Mouse (Mus musculus) urinary bladder, postnatal 4 days (tissue): Measurements from ENCODE around the gene Krt36.

ENCODE experiments used
- DNase-seq, 2 experiments: peaks; one replicate each; pipeline ENCODE4 v3.0.0; 2021 to 2022; ENCODE audit warnings: low spot score in 2 of 2

The Krt36 gene

DNA sequence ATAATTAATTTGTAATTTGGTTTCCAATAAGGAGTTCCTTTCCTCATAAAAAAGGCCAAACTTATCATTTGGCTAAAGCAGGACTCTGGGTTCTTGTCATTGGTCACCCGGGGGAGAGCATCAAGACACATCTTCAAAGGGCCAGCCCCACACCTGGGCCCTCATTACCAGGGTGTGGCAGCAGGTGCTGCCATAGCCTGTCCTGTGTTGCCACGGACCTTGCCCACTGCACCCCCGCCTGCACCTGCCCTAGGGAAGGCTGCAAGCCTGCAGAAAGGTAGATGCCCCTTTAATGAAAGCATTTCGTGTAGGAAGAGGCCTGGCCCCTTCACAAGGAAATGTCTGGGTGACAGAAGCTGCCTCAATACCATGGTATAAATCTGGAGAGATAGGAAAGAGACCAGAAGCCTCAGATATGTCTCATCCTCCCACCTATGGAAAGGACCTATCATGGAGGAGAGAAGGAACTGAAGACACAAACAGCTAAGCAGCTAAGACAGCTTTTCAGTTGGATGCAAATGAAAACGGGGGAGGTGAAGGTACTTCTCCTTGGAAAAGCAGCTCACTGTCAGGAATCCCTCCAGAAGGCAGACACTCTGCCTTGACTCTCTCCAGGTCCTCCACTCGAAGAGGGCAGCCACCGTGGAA lies 16.9 kb downstream of the Krt36 start:
- no peak for DNase-seq

DNA sequence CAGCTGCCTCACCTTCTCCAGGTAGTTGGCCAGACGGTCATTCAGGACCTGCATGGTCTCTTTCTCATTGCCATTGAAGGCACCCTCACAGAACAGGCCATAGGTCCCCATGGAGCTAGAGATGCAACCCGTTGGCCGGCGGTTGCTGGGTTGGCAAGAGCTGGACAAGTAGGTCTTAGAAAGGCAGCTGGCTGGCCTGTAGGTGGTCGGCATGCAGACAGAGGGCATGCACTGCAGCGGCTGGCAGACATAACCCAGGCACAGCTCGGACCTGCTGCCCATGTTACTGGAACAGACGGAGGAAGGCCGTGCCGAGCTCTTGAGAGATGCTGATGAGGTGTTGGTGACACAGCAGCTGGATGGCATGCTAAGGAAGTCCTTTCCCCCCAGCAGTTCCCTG lies 17.6 kb downstream of the Krt36 start, which contains the start of gene Krt32:
TSS of gene Krt32 (minus strand) at position 366 of the 400 bp plus-strand sequence.
- no peak for DNase-seq

DNA sequence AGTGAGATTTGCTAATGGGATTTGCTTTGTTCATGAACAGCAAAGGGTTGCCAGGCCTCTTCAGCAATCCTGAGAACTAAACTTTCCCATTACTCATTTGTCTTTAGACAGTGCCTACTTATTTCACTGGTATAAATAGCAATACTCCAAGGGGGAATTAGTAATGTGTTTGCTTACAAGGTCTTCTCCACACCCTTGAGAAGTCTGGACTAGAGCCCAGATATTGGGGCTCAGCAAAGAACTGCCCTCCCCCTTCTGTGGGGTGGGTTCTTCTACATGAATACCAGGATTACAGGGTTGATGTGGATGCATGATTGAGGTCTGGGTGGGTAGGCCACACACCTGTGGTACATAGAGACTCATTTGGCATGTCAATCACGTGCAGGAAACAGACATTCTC lies 31.6 kb downstream of the Krt36 start:
- no peak for DNase-seq

DNA sequence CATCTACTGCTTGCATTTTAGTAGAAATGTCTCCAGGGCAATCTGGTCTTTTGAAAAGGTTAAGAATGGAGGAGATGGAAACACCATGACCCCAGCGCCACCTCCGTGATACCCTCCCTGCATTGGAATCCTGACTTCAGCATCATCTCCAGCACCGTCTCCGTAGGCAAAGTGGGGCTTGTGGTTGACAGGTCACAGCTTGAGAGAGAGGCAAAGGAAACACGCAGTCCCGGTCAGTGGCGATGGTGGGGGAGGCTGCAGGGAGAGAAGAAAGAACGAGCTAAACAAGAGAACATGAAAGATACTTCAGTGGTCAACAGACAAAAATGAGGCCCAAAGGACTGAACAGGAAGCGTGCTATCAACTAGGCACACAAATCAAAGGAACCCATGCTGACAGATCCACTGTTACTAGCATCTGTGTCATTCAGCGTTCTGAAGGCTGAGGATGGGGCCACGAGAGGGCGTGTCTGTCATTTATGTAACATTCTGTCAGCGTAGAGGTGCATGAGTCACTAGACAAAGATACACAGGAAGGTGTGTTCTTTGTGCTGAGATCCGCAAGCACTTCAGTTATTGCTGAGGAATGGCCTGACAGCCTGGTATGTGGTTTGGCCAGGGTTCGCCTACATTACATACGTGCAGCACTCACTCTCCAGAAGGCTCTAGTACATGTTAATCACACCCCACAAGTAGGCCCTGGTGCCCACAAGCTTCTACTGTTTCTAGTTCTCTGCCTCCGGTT lies 38.0 kb downstream of the Krt36 start:
- peak in 1 of 2 experiments; percentile 38 for DNase-seq

DNA sequence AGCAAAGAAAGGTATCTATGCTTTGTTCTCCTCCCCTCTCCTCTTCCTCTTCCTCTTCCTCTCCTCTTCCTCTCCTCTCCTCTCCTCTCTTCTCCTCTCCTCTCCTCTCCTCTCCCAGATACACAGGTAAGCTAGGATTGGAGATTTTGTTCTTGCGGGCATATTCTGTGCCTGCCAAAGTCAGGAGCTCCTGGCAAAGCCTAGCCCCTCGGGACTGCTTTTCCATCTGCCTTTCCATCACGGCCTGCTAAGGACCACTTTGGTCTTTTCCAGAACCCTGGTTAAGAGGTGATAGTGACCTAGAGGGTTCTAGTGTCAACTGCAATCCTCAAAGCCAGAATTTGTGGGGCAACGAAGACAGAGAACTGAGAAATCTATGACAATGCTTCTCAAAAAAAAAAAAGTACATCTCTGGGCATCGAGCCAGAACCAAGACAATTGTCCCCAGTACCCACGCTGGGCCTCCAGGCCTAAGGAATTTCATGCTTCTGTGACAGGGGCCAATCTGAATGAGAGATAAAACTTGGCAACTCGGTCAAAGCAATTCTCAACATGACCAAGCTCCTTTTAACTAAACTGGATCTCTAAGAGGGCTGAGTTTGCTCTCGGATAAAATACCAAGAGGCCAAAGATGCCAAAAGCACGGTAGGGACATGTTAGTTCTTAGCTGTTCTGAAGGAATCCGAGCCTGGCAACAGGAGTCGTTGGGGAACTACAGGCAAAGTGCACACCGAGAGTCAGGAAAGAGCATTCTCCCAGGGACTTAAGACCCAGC lies 39.0 kb downstream of the Krt36 start:
- DNase-seq: no peak

DNA sequence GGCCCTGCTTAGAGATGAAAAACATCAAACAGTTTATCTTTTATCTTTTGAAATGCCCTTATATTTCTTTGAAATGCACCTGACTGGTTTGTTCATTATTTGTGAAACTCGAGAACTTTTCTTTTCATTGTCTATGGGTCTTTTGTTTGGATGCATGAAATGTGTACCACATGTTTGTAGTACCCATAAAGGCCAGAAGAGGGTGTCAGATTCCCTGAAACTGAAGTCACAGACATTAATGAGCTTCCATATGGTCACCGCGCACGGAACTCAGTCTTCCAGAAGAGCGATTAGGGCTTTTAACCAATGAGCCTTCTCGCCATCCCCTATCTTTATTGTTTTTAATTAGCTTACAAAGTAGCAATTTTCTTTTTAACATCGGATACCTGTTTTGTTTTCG lies 46.6 kb downstream of the Krt36 start:
- DNase-seq: no peak

DNA sequence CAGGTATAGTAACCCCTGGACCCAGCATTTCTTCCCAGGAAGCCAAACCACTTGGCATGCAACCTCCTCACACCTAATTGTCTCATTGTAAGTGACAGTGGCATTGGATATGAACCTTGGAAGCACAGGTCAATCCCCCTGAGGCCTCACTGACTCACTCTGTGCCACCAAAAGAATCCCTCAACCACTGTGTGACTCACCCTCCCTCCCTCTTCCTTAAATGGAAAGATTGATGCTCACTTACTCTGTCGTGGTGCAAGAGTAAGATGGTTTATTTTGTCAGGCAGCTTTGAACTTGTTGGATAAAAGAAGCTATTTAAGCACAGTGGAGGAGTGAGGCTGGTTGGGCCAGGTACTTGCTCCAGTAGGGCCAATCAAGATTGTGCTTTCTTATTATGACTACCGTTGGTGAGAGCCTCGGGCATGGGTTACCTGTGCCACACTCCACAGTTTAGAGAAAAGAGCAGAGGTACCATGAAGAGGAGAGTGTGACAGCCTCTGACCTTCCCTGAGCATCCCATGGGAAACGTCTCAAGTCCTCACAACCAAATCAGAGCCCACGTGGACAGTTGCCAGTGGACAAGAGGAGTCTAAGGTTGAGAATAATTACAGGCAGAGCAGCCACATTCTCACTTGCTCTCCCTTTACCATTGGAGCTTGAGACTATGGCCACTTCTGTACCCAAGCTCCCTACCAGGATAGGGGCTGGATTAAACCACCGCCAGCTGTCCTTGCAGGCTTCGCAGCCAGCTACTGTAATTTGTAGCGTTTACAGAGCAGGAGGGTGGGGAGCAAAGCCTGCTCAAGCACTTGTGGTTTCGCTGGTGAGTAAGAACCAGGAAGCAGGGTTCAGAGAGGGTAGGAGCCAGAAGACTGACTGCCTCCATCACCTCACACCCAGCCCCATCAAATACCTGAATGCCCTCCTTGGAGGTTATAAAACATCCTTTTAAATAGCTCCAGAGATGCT lies 49.5 kb downstream of the Krt36 start:
- no peak for DNase-seq
